Mouse (Mus musculus): Measurements from ENCODE around the gene Kcmf1. TPM values are rescaled to one million over a fixed set of nuclear protein-coding genes. Genes with fewer than 3 reads are reported as not detected.
A peak's percentile ranks its signal among the peaks of the same experiment; 100 is the strongest.

Gene Kcmf1
- total and polyA plus RNA-seq, 3 experiments = 95.7 to 185 (median 107) TPM

DNA sequence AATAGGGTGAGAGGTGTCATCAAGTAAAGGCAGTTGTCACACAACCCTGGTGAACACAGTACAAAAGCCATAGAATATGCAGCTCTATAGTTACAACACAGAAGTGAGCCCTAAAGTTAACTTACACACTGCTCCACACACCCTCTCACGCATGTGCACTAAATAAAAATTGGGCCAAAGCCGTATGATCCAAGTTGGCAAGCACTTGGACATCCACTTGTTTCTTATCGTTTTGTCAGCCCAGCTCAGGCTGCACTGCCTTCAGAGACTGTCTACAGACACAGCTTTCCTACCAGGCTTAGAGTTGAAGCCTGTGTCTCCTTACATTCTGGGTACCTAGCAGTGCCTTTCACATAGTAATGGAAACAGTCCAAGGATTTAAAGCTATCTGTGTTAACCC lies 4.8 kb downstream of the Kcmf1 start:
- peaks cover 16% of the 10 kb centered on the region for H3K79me2 ChIP-seq (replicated peaks; ENCODE audit: control insufficient read depth, insufficient read depth, low read length)
- H3K4me3 ChIP-seq = no peak overlapping the region
- peak overlapping the region; percentile 42; the same call in 1 of the 2 replicates for H3K27ac ChIP-seq
- peaks cover 25% of the 10 kb centered on the region for H3K36me3 ChIP-seq (ENCODE audit: control insufficient read depth, insufficient read depth, low read length)
- intact Hi-C loops (cut with DNase I) = loop anchor here (5.0 kb wide), 1 partner anchor 43 kb away; no protein-coding TSS in a partner anchor
- peak overlapping the region; percentile 2; the same call in 1 of the 2 replicates for H3K9ac ChIP-seq (ENCODE audit: low read depth, low read length)
- TF ChIP-seq EP300 (IDR thresholded peaks at IDR 0.05; ENCODE audit: insufficient read depth, low read depth, low read length) (0 out of 2 replicates have a peak, but pooled peaks have one; percentile 30), CTCF (IDR thresholded peaks at IDR 0.05) (no peak), POLR2A (IDR thresholded peaks at IDR 0.05; ENCODE audit: insufficient read depth, low read depth, low read length) (0 out of 2 replicates have a peak, but pooled peaks have one; percentile 15)
- WGBS = 18% methylated on average over 3 of the region's 3 CpGs
- H3K27me3 ChIP-seq (ENCODE audit: control insufficient read depth, insufficient read depth, low read length) = no peaks in the 10 kb centered on the region
- peak in 1 of 2 experiments; percentile 44 for DNase-seq
- H3K4me1 ChIP-seq (ENCODE audit: control insufficient read depth, insufficient read depth, low read length) = peaks cover 21% of the 10 kb centered on the region

DNA sequence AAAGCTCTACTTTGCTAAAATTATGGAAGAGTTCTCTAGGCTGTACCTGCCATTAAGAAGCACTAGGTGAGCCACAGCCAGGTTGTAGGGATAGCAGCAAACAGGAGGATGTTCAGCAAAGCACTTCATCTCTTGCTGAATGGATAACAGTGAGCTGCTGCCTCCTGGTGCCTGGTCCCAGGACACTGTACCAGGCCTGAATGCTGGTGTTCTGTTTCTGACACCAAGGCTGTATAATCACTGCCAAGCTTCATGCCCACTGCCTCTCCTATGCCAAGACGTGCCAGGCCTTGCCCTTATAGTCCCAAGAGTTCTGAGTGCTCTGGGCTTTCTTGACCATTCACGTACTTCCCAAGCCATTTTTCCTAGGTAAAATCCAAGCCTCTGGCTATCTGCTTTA lies 8.5 kb downstream of the Kcmf1 start:
- Histone ChIP-seq H3K9ac (ENCODE audit: low read depth, low read length) (no peak overlapping the region), H3K27ac (no peak overlapping the region)
- peak in 1 of 2 experiments; percentile 34 for DNase-seq

DNA sequence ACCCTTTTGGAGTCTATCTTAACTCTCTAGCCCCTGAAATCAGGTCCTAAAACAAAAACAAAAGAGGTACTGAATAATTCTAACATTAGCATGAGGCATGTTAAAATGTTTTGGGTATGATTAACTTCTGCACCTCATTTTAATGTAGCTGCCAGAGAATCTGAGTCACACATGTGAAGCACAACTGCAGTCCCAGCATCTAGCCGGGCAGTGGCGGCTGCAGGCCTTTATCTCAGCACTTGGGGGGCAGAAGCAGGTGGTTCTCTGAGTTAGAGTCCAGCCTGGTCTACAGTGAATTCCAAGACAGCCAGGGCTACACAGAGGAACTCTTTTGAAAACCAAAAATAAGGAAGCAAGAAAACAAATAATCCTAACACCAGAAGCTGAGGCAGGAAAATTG lies 11.1 kb downstream of the Kcmf1 start:
- H3K79me2 ChIP-seq (replicated peaks; ENCODE audit: control insufficient read depth, insufficient read depth, low read length) = peaks cover 14% of the 10 kb centered on the region
- H3K9ac ChIP-seq (ENCODE audit: low read depth, low read length) = no peak overlapping the region
- no peaks in the 10 kb centered on the region for H3K27me3 ChIP-seq (ENCODE audit: control insufficient read depth, insufficient read depth, low read length)
- peaks cover 22% of the 10 kb centered on the region for H3K36me3 ChIP-seq (ENCODE audit: control insufficient read depth, insufficient read depth, low read length)
- no peak overlapping the region for H3K27ac ChIP-seq
- DNase-seq = no peak
- peaks cover 10% of the 10 kb centered on the region for H3K4me1 ChIP-seq (ENCODE audit: control insufficient read depth, insufficient read depth, low read length)
- intact Hi-C loops (cut with DNase I) = no loop called here
- H3K4me3 ChIP-seq = no peak overlapping the region
- no peak for TF ChIP-seq CTCF (IDR thresholded peaks at IDR 0.05)
- TF ChIP-seq EP300 (IDR thresholded peaks at IDR 0.05; ENCODE audit: insufficient read depth, low read depth, low read length) = no peak
- no peak for TF ChIP-seq POLR2A (IDR thresholded peaks at IDR 0.05; ENCODE audit: insufficient read depth, low read depth, low read length)
- 34% methylated on average over 2 of the region's 2 CpGs for whole genome bisulfite sequencing

More for the DNA sequence above, 8.5 kb downstream of the Kcmf1 start:
- WGBS = 65% methylated on average over 2 of the region's 2 CpGs
- intact Hi-C loops (cut with DNase I) = no loop called here
- Histone ChIP-seq H3K36me3 (ENCODE audit: control insufficient read depth, insufficient read depth, low read length) (peaks cover 25% of the 10 kb centered on the region), H3K4me3 (no peak overlapping the region), H3K27me3 (ENCODE audit: control insufficient read depth, insufficient read depth, low read length) (no peaks in the 10 kb centered on the region), H3K4me1 (ENCODE audit: control insufficient read depth, insufficient read depth, low read length) (peaks cover 20% of the 10 kb centered on the region), H3K79me2 (replicated peaks; ENCODE audit: control insufficient read depth, insufficient read depth, low read length) (peaks cover 12% of the 10 kb centered on the region)
- 0 out of 2 replicates have a peak, but pooled peaks have one; percentile 28 for TF ChIP-seq EP300 (IDR thresholded peaks at IDR 0.05; ENCODE audit: insufficient read depth, low read depth, low read length)
- TF ChIP-seq POLR2A (IDR thresholded peaks at IDR 0.05; ENCODE audit: insufficient read depth, low read depth, low read length) = no peak
- TF ChIP-seq CTCF (IDR thresholded peaks at IDR 0.05) = peak; percentile 55

DNA sequence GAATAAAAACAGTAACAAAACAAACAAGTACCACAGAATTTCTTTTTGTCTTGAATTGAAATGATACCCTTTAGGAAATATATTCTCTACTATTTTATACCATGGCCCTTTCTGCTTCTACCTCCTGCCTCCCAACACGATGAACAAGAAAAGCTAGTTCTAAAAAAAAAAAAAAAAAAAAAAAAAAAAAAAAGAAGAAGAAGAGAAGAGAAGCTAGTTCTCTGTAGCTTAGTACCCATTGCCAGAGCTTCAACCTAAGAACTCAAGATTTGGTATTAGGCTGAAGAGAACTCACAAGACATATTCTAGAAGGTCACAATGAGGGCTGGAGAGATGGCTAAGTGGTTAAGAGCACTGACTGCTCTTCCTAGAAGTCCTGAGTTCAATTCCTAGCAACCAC lies 14.5 kb downstream of the Kcmf1 start:
- peaks cover 18% of the 10 kb centered on the region for H3K4me1 ChIP-seq (ENCODE audit: control insufficient read depth, insufficient read depth, low read length)
- WGBS = 25% methylated on average over 1 of the region's 1 CpGs

DNA sequence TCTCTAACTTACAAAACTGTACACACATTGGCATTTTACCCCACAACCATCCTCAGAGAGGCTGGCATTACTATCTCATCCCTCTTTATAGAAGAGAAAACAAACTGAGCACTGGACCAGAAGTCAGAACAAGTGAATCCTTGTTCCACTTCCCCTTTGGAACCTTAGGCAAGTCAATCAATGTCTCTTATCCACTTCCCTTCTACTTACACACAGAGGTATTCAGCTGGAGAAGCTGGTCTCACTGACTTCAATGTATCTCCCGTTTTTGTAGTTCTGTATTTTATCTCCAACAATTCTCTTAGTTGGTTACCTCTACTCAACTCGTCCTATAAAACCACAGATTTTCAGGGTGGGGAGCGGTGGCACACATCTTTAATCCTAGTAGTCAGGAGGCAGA lies 15.0 kb downstream of the Kcmf1 start:
- peaks cover 15% of the 10 kb centered on the region for H3K79me2 ChIP-seq (replicated peaks; ENCODE audit: control insufficient read depth, insufficient read depth, low read length)
- H3K27me3 ChIP-seq (ENCODE audit: control insufficient read depth, insufficient read depth, low read length) = no peaks in the 10 kb centered on the region
- H3K4me1 ChIP-seq (ENCODE audit: control insufficient read depth, insufficient read depth, low read length) = peaks cover 16% of the 10 kb centered on the region
- no peak overlapping the region for H3K9ac ChIP-seq (ENCODE audit: low read depth, low read length)
- DNase-seq = no peak
- peaks cover 32% of the 10 kb centered on the region for H3K36me3 ChIP-seq (ENCODE audit: control insufficient read depth, insufficient read depth, low read length)
- TF ChIP-seq POLR2A (IDR thresholded peaks at IDR 0.05; ENCODE audit: insufficient read depth, low read depth, low read length) (no peak), CTCF (IDR thresholded peaks at IDR 0.05) (no peak), EP300 (IDR thresholded peaks at IDR 0.05; ENCODE audit: insufficient read depth, low read depth, low read length) (no peak)
- H3K27ac ChIP-seq = no peak overlapping the region
- no peak overlapping the region for H3K4me3 ChIP-seq
- intact Hi-C loops (cut with DNase I) = no loop called here
- WGBS = 62% methylated on average over 3 of the region's 3 CpGs

More for the DNA sequence above, 14.5 kb downstream of the Kcmf1 start:
- TF ChIP-seq CTCF (IDR thresholded peaks at IDR 0.05) (no peak), POLR2A (IDR thresholded peaks at IDR 0.05; ENCODE audit: insufficient read depth, low read depth, low read length) (no peak), EP300 (IDR thresholded peaks at IDR 0.05; ENCODE audit: insufficient read depth, low read depth, low read length) (no peak)
- H3K79me2 ChIP-seq (replicated peaks; ENCODE audit: control insufficient read depth, insufficient read depth, low read length) = peaks cover 15% of the 10 kb centered on the region
- H3K9ac ChIP-seq (ENCODE audit: low read depth, low read length) = no peak overlapping the region
- intact Hi-C loops (cut with DNase I) = no loop called here
- H3K4me3 ChIP-seq = no peak overlapping the region
- H3K27ac ChIP-seq = no peak overlapping the region
- no peaks in the 10 kb centered on the region for H3K27me3 ChIP-seq (ENCODE audit: control insufficient read depth, insufficient read depth, low read length)
- H3K36me3 ChIP-seq (ENCODE audit: control insufficient read depth, insufficient read depth, low read length) = peaks cover 30% of the 10 kb centered on the region
- DNase-seq = no peak

DNA sequence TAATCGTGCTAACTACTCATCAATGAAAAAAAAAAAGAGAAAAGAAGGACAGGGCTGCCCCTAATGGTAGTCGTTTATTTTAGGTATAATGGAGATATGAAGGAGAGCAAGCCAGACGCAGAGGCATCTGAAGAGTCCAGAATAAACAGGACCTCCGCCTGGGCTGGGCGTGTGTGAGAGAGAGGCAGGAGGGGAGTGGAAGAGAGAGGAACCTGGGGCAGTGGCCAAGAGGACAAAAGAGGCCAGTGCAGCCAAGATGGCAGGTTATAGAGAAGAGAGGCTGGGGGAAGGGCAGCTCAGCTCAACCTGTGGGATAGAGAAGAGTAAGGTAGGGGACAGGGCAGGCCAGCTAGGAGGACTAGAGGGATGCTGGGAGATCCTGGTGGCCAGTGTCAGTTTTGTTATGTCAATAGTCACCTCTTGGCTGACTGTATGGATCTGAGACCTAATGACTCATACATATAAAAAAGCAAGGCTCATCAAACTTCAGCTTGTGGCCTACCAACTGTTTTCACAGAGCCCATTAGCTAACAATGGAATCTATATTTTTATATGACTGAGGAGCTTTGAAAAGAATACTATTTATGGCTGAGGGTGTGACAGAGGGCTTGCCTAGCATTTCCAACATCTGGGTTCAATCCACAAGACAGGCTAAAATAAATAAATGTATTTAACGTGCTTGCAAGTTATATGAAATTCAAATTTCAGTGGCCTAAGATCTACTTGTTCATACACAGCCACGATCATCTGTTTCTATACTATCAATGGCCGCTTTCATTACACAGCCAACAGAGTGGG lies 16.9 kb downstream of the Kcmf1 start:
- H3K4me3 ChIP-seq = no peak overlapping the region
- H3K36me3 ChIP-seq (ENCODE audit: control insufficient read depth, insufficient read depth, low read length) = peaks cover 27% of the 10 kb centered on the region
- H3K27me3 ChIP-seq (ENCODE audit: control insufficient read depth, insufficient read depth, low read length) = no peaks in the 10 kb centered on the region
- peak; percentile 50 to 59 for DNase-seq
- no peak overlapping the region for H3K9ac ChIP-seq (ENCODE audit: low read depth, low read length)
- peaks cover 22% of the 10 kb centered on the region for H3K4me1 ChIP-seq (ENCODE audit: control insufficient read depth, insufficient read depth, low read length)
- H3K27ac ChIP-seq = peak overlapping the region; percentile 38; the same call in 1 of the 2 replicates
- intact Hi-C loops (cut with DNase I) = no loop called here
- TF ChIP-seq EP300 (IDR thresholded peaks at IDR 0.05; ENCODE audit: insufficient read depth, low read depth, low read length) (no peak), CTCF (IDR thresholded peaks at IDR 0.05) (peak; percentile 9; the same call in 1 of the 2 replicates), POLR2A (IDR thresholded peaks at IDR 0.05; ENCODE audit: insufficient read depth, low read depth, low read length) (no peak)
- H3K79me2 ChIP-seq (replicated peaks; ENCODE audit: control insufficient read depth, insufficient read depth, low read length) = peaks cover 20% of the 10 kb centered on the region
- WGBS = 47% methylated on average over 8 of the region's 8 CpGs

Data from heart, adult 2 months (tissue).